Mouse (Mus musculus) C2C12 (cell line): ENCODE results near the gene Ablim2. TPM values are rescaled to one million over a fixed set of nuclear protein-coding genes. Genes with fewer than 3 reads are reported as not detected.

Source experiments
- H3K27me3 ChIP-seq: one replicate; pipeline ENCODE4 v1.6.1; 2011; ENCODE audit not compliant: control insufficient read depth, insufficient read depth, insufficient read length
- H3K36me3 ChIP-seq: one replicate; pipeline ENCODE4 v1.6.1; 2011; ENCODE audit not compliant: control insufficient read depth, insufficient read depth
- H3K4me3 ChIP-seq: one replicate; pipeline ENCODE4 v1.5.1; 2011; ENCODE audit warnings: mild to moderate bottlenecking, control low read depth; ENCODE audit not compliant: poor library complexity, insufficient read depth, severe bottlenecking
- H3K79me2 ChIP-seq: one replicate; pipeline ENCODE4 v1.6.1; 2011; ENCODE audit not compliant: control insufficient read depth, insufficient read depth
- H3K79me3 ChIP-seq: one replicate; pipeline ENCODE4 v1.6.1; 2011; ENCODE audit warnings: low read depth, control low read depth
- H3ac ChIP-seq: one replicate; pipeline ENCODE3; 2011; ENCODE audit warnings: low read depth; ENCODE audit not compliant: control insufficient read depth, insufficient read length
- CEBPB ChIP-seq: IDR thresholded peaks from one replicate; pipeline ENCODE4 v1.6.1; 2011; ENCODE audit warnings: low read depth, mild to moderate bottlenecking, control low read depth, moderate library complexity
- CTCF ChIP-seq: IDR thresholded peaks from one replicate; pipeline ENCODE4 v1.5.1; 2011; ENCODE audit not compliant: control insufficient read depth, insufficient read depth, insufficient read length
- FOSL1 ChIP-seq: IDR thresholded peaks from one replicate; pipeline ENCODE4 v1.8.0; 2011; ENCODE audit warnings: mild to moderate bottlenecking, low read length; ENCODE audit not compliant: poor library complexity, insufficient read depth, severe bottlenecking
- MAX ChIP-seq: IDR thresholded peaks from one replicate; pipeline ENCODE4 v1.6.1; 2011; ENCODE audit warnings: mild to moderate bottlenecking, control low read depth
- MYOD1 ChIP-seq: IDR thresholded peaks from one replicate; pipeline ENCODE4 v1.6.1; 2011; ENCODE audit warnings: low read depth; ENCODE audit not compliant: control insufficient read depth, insufficient read length
- MYOG ChIP-seq: IDR thresholded peaks from one replicate; pipeline ENCODE4 v1.6.1; 2011; ENCODE audit not compliant: control insufficient read depth, insufficient read length; ENCODE audit errors: extremely low read depth
- USF1 ChIP-seq: IDR thresholded peaks from one replicate; pipeline ENCODE4 v1.6.1; 2011; ENCODE audit warnings: low read depth, mild to moderate bottlenecking, control low read depth, moderate library complexity
- polyA plus RNA-seq: library from polyadenylated mRNA; unstranded; fragments of >200 nt; fragmentation: generic; extraction: Trizol; gene quantifications from one replicate; pipeline ENCODE4 v1.2.1, GENCODE M21; 2012; ENCODE audit warnings: missing spikeins

Ablim2 gene
- polyA plus RNA-seq, 1 experiment: 0.08 TPM

- Histone ChIP-seq H3K4me3 (no peak overlapping the region), H3ac (no peak overlapping the region), H3K36me3 (no peaks in the 10 kb centered on the region), H3K27me3 (peaks cover 28% of the 10 kb centered on the region), H3K79me2 (no peaks in the 10 kb centered on the region), H3K79me3 (no peaks in the 10 kb centered on the region)
- TF ChIP-seq CEBPB: no peak
- no peak for TF ChIP-seq MYOG
- no peak for TF ChIP-seq CTCF
- no peak for TF ChIP-seq USF1
- TF ChIP-seq MYOD1: no peak
- TF ChIP-seq FOSL1: no peak
- no peak for TF ChIP-seq MAX
Observed at GRCm38 (mm10) chr5:35756020-35756419, 1.7 kb upstream of the Ablim2 start.

GRCm38 (mm10) chr5:35756997-35757638 lies 562 bp upstream of the Ablim2 start:
- Histone ChIP-seq H3K79me3 (no peaks in the 10 kb centered on the region), H3K27me3 (peaks cover 34% of the 10 kb centered on the region), H3K79me2 (no peaks in the 10 kb centered on the region), H3K4me3 (no peak overlapping the region), H3K36me3 (no peaks in the 10 kb centered on the region), H3ac (no peak overlapping the region)
- TF ChIP-seq CTCF (no peak), MYOD1 (no peak), FOSL1 (no peak), CEBPB (no peak), MAX (no peak), MYOG (no peak), USF1 (no peak)

- no peak overlapping the region for H3K4me3 ChIP-seq
- no peaks in the 10 kb centered on the region for H3K79me2 ChIP-seq
- H3K79me3 ChIP-seq: no peaks in the 10 kb centered on the region
- H3K27me3 ChIP-seq: peaks cover 46% of the 10 kb centered on the region
- no peaks in the 10 kb centered on the region for H3K36me3 ChIP-seq
- no peak for TF ChIP-seq CTCF
- TF ChIP-seq MAX: no peak
- peak overlapping the region; percentile 8 for H3ac ChIP-seq
Observed at GRCm38 (mm10) chr5:35758081-35759053, 687 bp downstream of the Ablim2 start.

GRCm38 (mm10) chr5:35761323-35761722 lies 3.6 kb downstream of the Ablim2 start:
- peaks cover 75% of the 10 kb centered on the region for H3K27me3 ChIP-seq

GRCm38 (mm10) chr5:35762388-35762787 lies 4.7 kb downstream of the Ablim2 start:
- H3K36me3 ChIP-seq: no peaks in the 10 kb centered on the region
- H3K79me2 ChIP-seq: no peaks in the 10 kb centered on the region
- H3K27me3 ChIP-seq: peaks cover 81% of the 10 kb centered on the region
- no peak for TF ChIP-seq FOSL1
- TF ChIP-seq CTCF: no peak
- TF ChIP-seq MYOD1: no peak
- TF ChIP-seq MYOG: no peak
- no peak overlapping the region for H3K4me3 ChIP-seq
- no peak overlapping the region for H3ac ChIP-seq
- H3K79me3 ChIP-seq: no peaks in the 10 kb centered on the region

More at GRCm38 (mm10) chr5:35761323-35761722, 3.6 kb downstream of the Ablim2 start:
- Histone ChIP-seq H3K79me2 (no peaks in the 10 kb centered on the region), H3K36me3 (no peaks in the 10 kb centered on the region), H3ac (no peak overlapping the region), H3K79me3 (no peaks in the 10 kb centered on the region), H3K4me3 (no peak overlapping the region)
- no peak for TF ChIP-seq MAX
- TF ChIP-seq MYOG: no peak
- TF ChIP-seq CEBPB: no peak
- no peak for TF ChIP-seq USF1
- no peak for TF ChIP-seq MYOD1

- H3K79me2 ChIP-seq: no peaks in the 10 kb centered on the region
- no peak overlapping the region for H3ac ChIP-seq
- H3K4me3 ChIP-seq: no peak overlapping the region
- H3K27me3 ChIP-seq: peaks cover 81% of the 10 kb centered on the region
- no peaks in the 10 kb centered on the region for H3K36me3 ChIP-seq
- no peaks in the 10 kb centered on the region for H3K79me3 ChIP-seq
- TF ChIP-seq FOSL1: no peak
- no peak for TF ChIP-seq MAX
- no peak for TF ChIP-seq USF1
- TF ChIP-seq MYOD1: no peak
- TF ChIP-seq CTCF: no peak
- TF ChIP-seq CEBPB: no peak
- TF ChIP-seq MYOG: no peak
Observed at GRCm38 (mm10) chr5:35762850-35763249, 5.2 kb downstream of the Ablim2 start.
